Mouse (Mus musculus): ENCODE data around the gene Sap30bp. TPM values are rescaled to one million over a fixed set of nuclear protein-coding genes. Genes with fewer than 3 reads are reported as not detected.

Sap30bp gene
- polyA plus RNA-seq, 1 experiment from 2014 or later, result 28.3 TPM

DNA sequence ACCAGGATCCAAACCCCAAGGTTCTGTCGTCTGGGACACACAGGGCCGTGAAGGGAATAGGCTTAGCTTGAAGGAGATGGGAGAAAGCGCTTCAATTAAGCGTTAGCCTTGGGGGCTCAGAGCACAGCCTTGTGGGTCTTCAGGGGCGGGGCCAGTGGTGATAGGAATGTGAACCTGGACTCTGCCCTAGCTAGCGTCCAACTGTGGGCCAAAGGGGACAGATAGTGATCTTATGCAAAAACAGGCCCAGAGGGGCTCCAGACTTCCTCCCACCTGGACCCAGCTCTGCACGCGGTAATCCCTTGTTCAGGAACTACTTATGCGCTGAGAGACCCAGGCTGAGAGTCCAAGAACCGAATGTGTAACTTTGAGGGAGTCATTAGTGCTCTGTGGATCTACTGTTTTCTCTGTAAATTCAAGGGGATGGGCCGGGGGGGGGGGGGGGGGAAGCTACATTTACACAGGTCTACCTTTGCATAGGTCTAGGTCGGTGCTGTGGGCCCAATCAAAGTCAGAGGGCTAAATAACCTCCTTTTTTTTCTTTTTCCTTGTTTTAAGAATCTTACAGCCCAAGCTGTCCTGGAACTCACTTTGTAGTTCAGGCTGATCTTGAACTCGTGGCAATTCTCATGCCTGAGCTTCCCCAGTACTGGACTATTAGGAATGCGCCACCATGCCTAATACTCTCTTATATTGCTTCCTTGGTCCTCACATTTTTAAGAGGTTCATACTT is 78.6 kb downstream of the Sap30bp start:
- no peak for ATAC-seq (replicated peaks; ENCODE audit: insufficient number of reproducible peaks, low FRiP score, low TSS enrichment)
- Histone ChIP-seq H3K36me3 (ENCODE audit: control insufficient read depth, insufficient read depth, low read length) (peaks cover 13% of the 10 kb centered on the region), H3K4me3 (ENCODE audit: low read depth, low read length) (peak overlapping the region; percentile 67), H3K27me3 (ENCODE audit: control insufficient read depth, insufficient read depth, low read length) (no peaks in the 10 kb centered on the region), H3K4me2 (peak overlapping the region; percentile 75), H3K4me1 (ENCODE audit: control insufficient read depth, insufficient read depth, low read length) (peaks cover 11% of the 10 kb centered on the region), H3K9me3 (replicated peaks; ENCODE audit: control insufficient read depth, low read length) (no peaks in the 10 kb centered on the region), H3K27ac (ENCODE audit: low read depth, low read length) (peak overlapping the region; percentile 91; the same call in 1 of the 2 replicates), H3K9ac (ENCODE audit: low read depth, low read length) (peak overlapping the region; percentile 87)
- 17% methylated on average over 13 of the region's 14 CpGs for WGBS (ENCODE audit: insufficient replicate concordance)

DNA sequence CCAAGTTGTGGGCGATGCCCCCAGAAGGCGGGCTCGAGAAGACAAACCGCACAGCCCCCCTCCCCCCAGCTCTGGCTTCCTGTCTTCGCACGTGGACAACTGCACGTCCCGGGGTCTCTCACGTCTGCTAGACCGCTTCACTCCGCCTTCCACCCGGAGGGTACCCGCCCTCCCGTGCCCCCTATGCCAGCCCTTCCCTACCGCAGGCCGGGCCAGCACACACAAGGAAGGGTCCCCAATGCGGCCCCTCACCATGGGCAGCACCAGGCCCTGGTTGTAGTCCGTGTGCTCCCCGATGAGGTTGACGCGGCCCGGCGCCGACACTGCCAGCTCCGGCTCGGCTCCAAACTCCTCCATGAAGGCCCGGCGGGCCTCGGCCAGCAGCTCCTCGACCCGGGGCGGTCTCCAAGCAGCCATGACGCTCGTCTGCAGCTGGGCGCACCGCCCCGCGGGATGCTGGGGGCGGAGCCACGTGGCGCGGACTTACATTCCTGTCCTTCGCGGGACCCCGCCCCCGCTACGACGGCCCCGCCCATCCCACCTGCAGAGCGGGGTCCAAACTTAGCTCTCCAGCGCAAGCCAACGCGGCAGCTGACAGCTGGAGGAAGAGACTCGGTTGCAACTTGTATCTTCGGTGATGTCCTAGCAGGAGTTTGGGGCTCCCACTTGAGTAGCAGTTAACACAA is 79.3 kb downstream of the Sap30bp start, which contains the start of gene Galk1:
Gene Galk1 (minus strand): TSS at position 458 of the 686 bp plus-strand sequence.
- Histone ChIP-seq H3K4me1 (ENCODE audit: control insufficient read depth, insufficient read depth, low read length) (peaks cover 11% of the 10 kb centered on the region), H3K9ac (ENCODE audit: low read depth, low read length) (peak within 1 kb of the TSS; percentile 87), H3K4me3 (ENCODE audit: low read depth, low read length) (peak within 1 kb of the TSS; percentile 67), H3K9me3 (replicated peaks; ENCODE audit: control insufficient read depth, low read length) (no peaks in the 10 kb centered on the region), H3K36me3 (ENCODE audit: control insufficient read depth, insufficient read depth, low read length) (peaks cover 10% of the 10 kb centered on the region; the same call in 1 of the 2 replicates), H3K27me3 (ENCODE audit: control insufficient read depth, insufficient read depth, low read length) (no peaks in the 10 kb centered on the region), H3K27ac (ENCODE audit: low read depth, low read length) (peak within 1 kb of the TSS; percentile 91), H3K4me2 (peak within 1 kb of the TSS; percentile 75)
- peak; percentile 87 for ATAC-seq (replicated peaks; ENCODE audit: insufficient number of reproducible peaks, low FRiP score, low TSS enrichment)
- under 1% methylated on average over 54 of the region's 55 CpGs for WGBS (ENCODE audit: insufficient replicate concordance)

DNA sequence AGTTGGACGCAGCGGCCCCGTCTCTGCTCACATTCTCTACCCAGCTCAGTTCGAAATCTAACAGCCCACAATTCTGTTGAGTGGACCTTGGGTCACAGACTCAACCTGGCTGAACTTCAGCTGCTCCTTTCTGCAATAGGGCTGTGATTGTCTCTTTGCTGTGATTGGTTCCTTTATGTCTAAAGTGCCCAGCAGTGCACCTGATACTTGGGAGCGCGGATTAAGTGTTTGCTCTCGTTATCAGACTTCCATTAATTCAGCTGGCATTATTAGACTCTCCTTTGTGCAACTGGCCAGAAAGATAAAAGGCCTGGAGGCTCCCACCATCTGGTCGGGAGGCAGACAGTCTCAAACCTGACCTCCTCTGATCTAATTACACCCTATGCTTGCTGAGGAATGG is 81.7 kb downstream of the Sap30bp start:
- Histone ChIP-seq H3K36me3 (ENCODE audit: control insufficient read depth, insufficient read depth, low read length) (peaks cover 3% of the 10 kb centered on the region; the same call in 1 of the 2 replicates), H3K4me1 (ENCODE audit: control insufficient read depth, insufficient read depth, low read length) (peaks cover 11% of the 10 kb centered on the region), H3K4me2 (no peak overlapping the region), H3K9me3 (replicated peaks; ENCODE audit: control insufficient read depth, low read length) (no peaks in the 10 kb centered on the region), H3K4me3 (ENCODE audit: low read depth, low read length) (no peak overlapping the region), H3K9ac (ENCODE audit: low read depth, low read length) (no peak overlapping the region), H3K27me3 (ENCODE audit: control insufficient read depth, insufficient read depth, low read length) (no peaks in the 10 kb centered on the region), H3K27ac (ENCODE audit: low read depth, low read length) (no peak overlapping the region)
- no peak for ATAC-seq (replicated peaks; ENCODE audit: insufficient number of reproducible peaks, low FRiP score, low TSS enrichment)
- WGBS (ENCODE audit: insufficient replicate concordance), result 65% methylated on average over 8 of the region's 8 CpGs

Other genes with a start within 250 kb of the Sap30bp start
- gene Grb2, start 224.7 kb upstream of the Sap30bp start, polyA plus RNA-seq (2014; fragmentation: Nextera tagmentation; extraction: Ambion mirVana), result 42.7 and 56.3 TPM in 2 replicates
- 22.9 and 25.1 TPM in 2 replicates for gene Tmem94, start 167.8 kb upstream of the Sap30bp start, polyA plus RNA-seq (2014; fragmentation: Nextera tagmentation; extraction: Ambion mirVana)
- gene Caskin2, start 119.6 kb upstream of the Sap30bp start, polyA plus RNA-seq (2014; fragmentation: Nextera tagmentation; extraction: Ambion mirVana), result 17.4 and 18.1 TPM in 2 replicates
- 20.8 TPM in 2 replicates for gene Tsen54, start 118.6 kb upstream of the Sap30bp start, polyA plus RNA-seq (2014; fragmentation: Nextera tagmentation; extraction: Ambion mirVana)
- gene Llgl2, start 109.2 kb upstream of the Sap30bp start, polyA plus RNA-seq (2014; fragmentation: Nextera tagmentation; extraction: Ambion mirVana), result 21.5 and 22.4 TPM in 2 replicates
- 0.06 and 0.39 TPM in 2 replicates for gene Myo15b, start 74.9 kb upstream of the Sap30bp start, polyA plus RNA-seq (2014; fragmentation: Nextera tagmentation; extraction: Ambion mirVana)
- 19.6 and 21.8 TPM in 2 replicates for gene Smim5, start 33.3 kb upstream of the Sap30bp start, polyA plus RNA-seq (2014; fragmentation: Nextera tagmentation; extraction: Ambion mirVana)
- 0.46 and 1.2 TPM in 2 replicates for gene Smim6, start 21.3 kb upstream of the Sap30bp start, polyA plus RNA-seq (2014; fragmentation: Nextera tagmentation; extraction: Ambion mirVana)
- 12.3 and 13.0 TPM in 2 replicates for gene Recql5, start 195 bp downstream of the Sap30bp start, polyA plus RNA-seq (2014; fragmentation: Nextera tagmentation; extraction: Ambion mirVana)
- gene Itgb4, start 41.4 kb downstream of the Sap30bp start, polyA plus RNA-seq (2014; fragmentation: Nextera tagmentation; extraction: Ambion mirVana), result 0.51 and 0.80 TPM in 2 replicates
- gene Galk1, start 79.4 kb downstream of the Sap30bp start, polyA plus RNA-seq (2014; fragmentation: Nextera tagmentation; extraction: Ambion mirVana), result 137 and 151 TPM in 2 replicates
- gene H3f3b, start 94.7 kb downstream of the Sap30bp start, polyA plus RNA-seq (2014; fragmentation: Nextera tagmentation; extraction: Ambion mirVana), result 734 and 757 TPM in 2 replicates
- gene Unk, start 97.0 kb downstream of the Sap30bp start, polyA plus RNA-seq (2014; fragmentation: Nextera tagmentation; extraction: Ambion mirVana), result 18.7 and 20.0 TPM in 2 replicates
- gene Unc13d, start 144.7 kb downstream of the Sap30bp start, polyA plus RNA-seq (2014; fragmentation: Nextera tagmentation; extraction: Ambion mirVana), result 2.3 and 2.6 TPM in 2 replicates
- gene Wbp2, start 153.7 kb downstream of the Sap30bp start, polyA plus RNA-seq (2014; fragmentation: Nextera tagmentation; extraction: Ambion mirVana), result 129 and 144 TPM in 2 replicates
- gene Trim47, start 193.9 kb downstream of the Sap30bp start, polyA plus RNA-seq (2014; fragmentation: Nextera tagmentation; extraction: Ambion mirVana), result 38.3 and 40.2 TPM in 2 replicates
- gene Trim65, start 197.8 kb downstream of the Sap30bp start, polyA plus RNA-seq (2014; fragmentation: Nextera tagmentation; extraction: Ambion mirVana), result 3.9 and 4.5 TPM in 2 replicates
- 109 and 116 TPM in 2 replicates for gene Mrpl38, start 205.6 kb downstream of the Sap30bp start, polyA plus RNA-seq (2014; fragmentation: Nextera tagmentation; extraction: Ambion mirVana)
- 20.3 and 20.6 TPM in 2 replicates for gene Fbf1, start 234.9 kb downstream of the Sap30bp start, polyA plus RNA-seq (2014; fragmentation: Nextera tagmentation; extraction: Ambion mirVana)